Mouse (Mus musculus): ENCODE measurements around the gene Gan. TPM values are rescaled to one million over a fixed set of nuclear protein-coding genes. Genes with fewer than 3 reads are reported as not detected.

Gene Gan
- total and polyA plus RNA-seq, 3 experiments, result 5.6 to 8.7 TPM; not detected in 1

Other genes with a start within 250 kb of the Gan start
- gene Cmc2, start 236.7 kb upstream of the Gan start, total RNA-seq (2012; rRNA removed), result 60.2 and 65.4 TPM in 2 replicates
- 100 to 1,000 TPM in 1 of 2 experiments, not detected in 1; 111 TPM for gene Cmc2, start 236.7 kb upstream of the Gan start, polyA plus RNA-seq (2012; ENCODE audit: insufficient read depth in 1 of 2, insufficient read length in 2 of 2, low read depth in 1 of 2, low replicate concordance in 2 of 2, missing spikeins in 1 of 2)
- 39.6 and 41.8 TPM in 2 replicates for gene Cenpn, start 236.4 kb upstream of the Gan start, total RNA-seq (2012; rRNA removed)
- gene Cenpn, start 236.4 kb upstream of the Gan start, polyA plus RNA-seq (2012; ENCODE audit: insufficient read depth in 1 of 2, insufficient read length in 2 of 2, low read depth in 1 of 2, low replicate concordance in 2 of 2, missing spikeins in 1 of 2), result 10 to 100 TPM in 1 of 2 experiments, not detected in 1; 59.5 TPM
- gene Atmin, start 214.7 kb upstream of the Gan start, total RNA-seq (2012; rRNA removed), result 17.3 and 19.7 TPM in 2 replicates
- 10 to 100 TPM in 1 of 2 experiments, not detected in 1; 34.5 TPM for gene Atmin, start 214.7 kb upstream of the Gan start, polyA plus RNA-seq (2012; ENCODE audit: insufficient read depth in 1 of 2, insufficient read length in 2 of 2, low read depth in 1 of 2, low replicate concordance in 2 of 2, missing spikeins in 1 of 2)
- gene 1700030J22Rik, start 179.2 kb upstream of the Gan start, total RNA-seq (2012; rRNA removed), result 0.15 and 0.16 TPM in 2 replicates
- under 1 TPM in 1 of 2 experiments, not detected in 1; 0.38 TPM for gene 1700030J22Rik, start 179.2 kb upstream of the Gan start, polyA plus RNA-seq (2012; ENCODE audit: insufficient read depth in 1 of 2, insufficient read length in 2 of 2, low read depth in 1 of 2, low replicate concordance in 2 of 2, missing spikeins in 1 of 2)
- gene Gcsh, start 164.6 kb upstream of the Gan start, total RNA-seq (2012; rRNA removed), result 118 and 137 TPM in 2 replicates
- gene Gcsh, start 164.6 kb upstream of the Gan start, polyA plus RNA-seq (2012; ENCODE audit: insufficient read depth in 1 of 2, insufficient read length in 2 of 2, low read depth in 1 of 2, low replicate concordance in 2 of 2, missing spikeins in 1 of 2), result 10 to 100 TPM in 1 of 2 experiments, not detected in 1; 77.1 TPM
- gene Pkd1l2, start 75.7 kb upstream of the Gan start, total RNA-seq (2012; rRNA removed), result 0.92 and 1.5 TPM in 2 replicates
- gene Pkd1l2, start 75.7 kb upstream of the Gan start, polyA plus RNA-seq (2012; ENCODE audit: insufficient read depth in 1 of 2, insufficient read length in 2 of 2, low read depth in 1 of 2, low replicate concordance in 2 of 2, missing spikeins in 1 of 2), result under 1 TPM in 1 of 2 experiments, not detected in 1; 0.86 TPM
- gene Bco1, start 62.3 kb upstream of the Gan start, total RNA-seq (2012; rRNA removed), result 1.2 and 1.6 TPM in 2 replicates
- gene Bco1, start 62.3 kb upstream of the Gan start, polyA plus RNA-seq (2012; ENCODE audit: insufficient read depth in 1 of 2, insufficient read length in 2 of 2, low read depth in 1 of 2, low replicate concordance in 2 of 2, missing spikeins in 1 of 2), result under 1 TPM in 1 of 2 experiments, not detected in 1; 0.70 TPM
- 17.0 and 20.8 TPM in 2 replicates for gene Cmip, start 98.9 kb downstream of the Gan start, total RNA-seq (2012; rRNA removed)
- gene Cmip, start 98.9 kb downstream of the Gan start, polyA plus RNA-seq (2012; ENCODE audit: insufficient read depth in 1 of 2, insufficient read length in 2 of 2, low read depth in 1 of 2, low replicate concordance in 2 of 2, missing spikeins in 1 of 2), result 10 to 100 TPM in 1 of 2 experiments, not detected in 1; 71.8 TPM

All from MEL (cell line).